Mouse (Mus musculus): ENCODE results near the gene Olfr1014. TPM values are rescaled to one million over a fixed set of nuclear protein-coding genes. Genes with fewer than 3 reads are reported as not detected.

The Olfr1014 gene
- polyA plus RNA-seq (2014; fragmentation: Nextera tagmentation; extraction: Ambion mirVana): not detected in 2 replicates

DNA sequence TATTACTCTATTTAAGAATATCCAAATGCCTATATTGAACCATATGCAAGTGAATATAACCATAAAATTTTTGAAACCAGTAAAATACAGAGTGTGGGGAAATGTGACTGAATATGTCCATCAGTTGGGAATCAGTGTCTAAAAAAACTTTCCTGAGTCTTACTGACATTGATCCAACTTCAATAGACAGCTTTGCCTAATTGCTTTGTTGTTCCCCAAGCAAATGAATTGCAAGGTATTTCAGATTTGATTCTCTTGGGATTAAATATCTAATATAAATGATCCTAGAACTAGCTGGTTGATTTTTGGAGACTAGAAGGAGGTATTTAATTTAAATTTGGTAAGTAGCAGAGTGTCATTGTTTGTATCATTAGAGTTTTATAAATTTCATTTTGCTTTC, at the start of gene Olfr1014:
TSS of gene Olfr1014 (plus strand) at position 301 of the 400 bp plus-strand sequence.
- H3K9me3 ChIP-seq (replicated peaks; ENCODE audit: control insufficient read depth, low read length): no peaks in the 10 kb centered on the region

DNA sequence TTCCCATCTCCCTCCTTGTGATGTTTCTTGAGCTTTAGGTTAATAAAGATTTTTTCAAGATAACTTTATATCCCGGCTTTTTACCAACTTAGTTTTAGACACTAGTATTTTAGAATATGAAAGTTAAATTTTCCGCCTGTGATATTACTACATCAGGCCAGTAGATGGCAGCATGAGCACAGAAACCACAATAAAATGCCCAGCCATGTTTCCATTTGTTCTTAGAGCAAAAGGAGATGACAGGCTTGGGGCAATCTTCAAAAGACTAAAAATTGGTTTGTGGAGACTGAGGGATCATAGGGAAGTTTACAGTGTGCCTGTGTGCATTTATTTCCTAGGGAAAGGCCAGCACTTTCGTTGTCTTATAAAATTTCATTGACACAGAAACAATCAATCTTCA, 46.7 kb upstream of the Olfr1014 start:
- H3K9me3 ChIP-seq (replicated peaks; ENCODE audit: control insufficient read depth, low read length): no peaks in the 10 kb centered on the region
- no peak overlapping the region for H3K27ac ChIP-seq (ENCODE audit: low read depth, low read length)
- ATAC-seq (replicated peaks; ENCODE audit: insufficient number of reproducible peaks, low FRiP score, low TSS enrichment): no peak
- no peaks in the 10 kb centered on the region for H3K36me3 ChIP-seq (ENCODE audit: control insufficient read depth, insufficient read depth, low read length)
- H3K4me2 ChIP-seq: no peak overlapping the region
- WGBS (ENCODE audit: insufficient replicate concordance): 9% methylated on average over 3 of the region's 3 CpGs
- no peak overlapping the region for H3K9ac ChIP-seq (ENCODE audit: low read depth, low read length)
- H3K4me3 ChIP-seq (ENCODE audit: low read depth, low read length): no peak overlapping the region
- H3K4me1 ChIP-seq (ENCODE audit: control insufficient read depth, insufficient read depth, low read length): no peaks in the 10 kb centered on the region
- no peaks in the 10 kb centered on the region for H3K27me3 ChIP-seq (ENCODE audit: control insufficient read depth, insufficient read depth, low read length)

More for the DNA sequence above, at the start of gene Olfr1014:
- no peak within 1 kb of the TSS for H3K4me3 ChIP-seq (ENCODE audit: low read depth, low read length)
- ATAC-seq (replicated peaks; ENCODE audit: insufficient number of reproducible peaks, low FRiP score, low TSS enrichment): no peak
- H3K27ac ChIP-seq (ENCODE audit: low read depth, low read length): no peak within 1 kb of the TSS
- no peaks in the 10 kb centered on the region for H3K36me3 ChIP-seq (ENCODE audit: control insufficient read depth, insufficient read depth, low read length)
- no peak within 1 kb of the TSS for H3K9ac ChIP-seq (ENCODE audit: low read depth, low read length)
- no peaks in the 10 kb centered on the region for H3K27me3 ChIP-seq (ENCODE audit: control insufficient read depth, insufficient read depth, low read length)
- no peaks in the 10 kb centered on the region for H3K4me1 ChIP-seq (ENCODE audit: control insufficient read depth, insufficient read depth, low read length)
- no peak within 1 kb of the TSS for H3K4me2 ChIP-seq

- no peak overlapping the region for H3K4me2 ChIP-seq
- H3K9me3 ChIP-seq (replicated peaks; ENCODE audit: control insufficient read depth, low read length): no peaks in the 10 kb centered on the region
- no peak for ATAC-seq (replicated peaks; ENCODE audit: insufficient number of reproducible peaks, low FRiP score, low TSS enrichment)
- H3K4me3 ChIP-seq (ENCODE audit: low read depth, low read length): no peak overlapping the region
- no peaks in the 10 kb centered on the region for H3K36me3 ChIP-seq (ENCODE audit: control insufficient read depth, insufficient read depth, low read length)
- no peaks in the 10 kb centered on the region for H3K4me1 ChIP-seq (ENCODE audit: control insufficient read depth, insufficient read depth, low read length)
- H3K9ac ChIP-seq (ENCODE audit: low read depth, low read length): no peak overlapping the region
- no peak overlapping the region for H3K27ac ChIP-seq (ENCODE audit: low read depth, low read length)
- no peaks in the 10 kb centered on the region for H3K27me3 ChIP-seq (ENCODE audit: control insufficient read depth, insufficient read depth, low read length)
- 70% methylated on average over 4 of the region's 4 CpGs for WGBS (ENCODE audit: insufficient replicate concordance)
Observed at GRCm38 (mm10) chr2:85753822-85754221, 18.7 kb upstream of the Olfr1014 start.

- no peak for ATAC-seq (replicated peaks; ENCODE audit: insufficient number of reproducible peaks, low FRiP score, low TSS enrichment)
- Histone ChIP-seq H3K9ac (ENCODE audit: low read depth, low read length) (no peak within 1 kb of the TSS), H3K27me3 (ENCODE audit: control insufficient read depth, insufficient read depth, low read length) (no peaks in the 10 kb centered on the region), H3K4me3 (ENCODE audit: low read depth, low read length) (no peak within 1 kb of the TSS), H3K4me2 (no peak within 1 kb of the TSS), H3K27ac (ENCODE audit: low read depth, low read length) (no peak within 1 kb of the TSS), H3K4me1 (ENCODE audit: control insufficient read depth, insufficient read depth, low read length) (no peaks in the 10 kb centered on the region), H3K36me3 (ENCODE audit: control insufficient read depth, insufficient read depth, low read length) (no peaks in the 10 kb centered on the region), H3K9me3 (replicated peaks; ENCODE audit: control insufficient read depth, low read length) (no peaks in the 10 kb centered on the region)
- 48% methylated on average over 1 of the region's 1 CpGs for WGBS (ENCODE audit: insufficient replicate concordance)
Observed at GRCm38 (mm10) chr2:85762666-85763065, 9.8 kb upstream of the Olfr1014 start, which contains the start of gene Olfr1012. Gene Olfr1012 (minus strand): TSS chr2:85762766.

DNA sequence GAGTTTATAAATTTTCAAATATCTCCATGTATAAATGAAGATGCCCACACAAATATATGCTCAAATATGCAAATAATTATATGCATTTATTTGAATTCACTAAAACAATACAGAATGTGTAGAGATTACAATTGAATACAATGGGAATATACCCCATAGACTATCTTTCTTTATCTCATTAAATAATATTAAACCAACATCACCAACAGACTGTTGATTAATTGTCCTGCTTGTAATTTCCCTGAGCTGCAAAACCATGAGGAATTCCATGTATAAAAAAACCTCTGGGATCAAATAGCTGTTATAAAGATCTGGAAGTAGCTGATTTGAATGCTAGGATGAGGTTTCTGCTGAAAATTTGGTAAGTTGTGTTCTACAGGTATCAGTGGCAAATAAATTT, 5.7 kb upstream of the Olfr1014 start, which contains the start of gene Olfr1013:
TSS of gene Olfr1013 (plus strand) at position 301 of the 400 bp plus-strand sequence.
- Histone ChIP-seq H3K27me3 (ENCODE audit: control insufficient read depth, insufficient read depth, low read length) (no peaks in the 10 kb centered on the region), H3K27ac (ENCODE audit: low read depth, low read length) (no peak within 1 kb of the TSS), H3K9ac (ENCODE audit: low read depth, low read length) (no peak within 1 kb of the TSS), H3K36me3 (ENCODE audit: control insufficient read depth, insufficient read depth, low read length) (no peaks in the 10 kb centered on the region), H3K4me2 (no peak within 1 kb of the TSS), H3K4me3 (ENCODE audit: low read depth, low read length) (no peak within 1 kb of the TSS), H3K9me3 (replicated peaks; ENCODE audit: control insufficient read depth, low read length) (no peaks in the 10 kb centered on the region), H3K4me1 (ENCODE audit: control insufficient read depth, insufficient read depth, low read length) (no peaks in the 10 kb centered on the region)
- ATAC-seq (replicated peaks; ENCODE audit: insufficient number of reproducible peaks, low FRiP score, low TSS enrichment): no peak

- H3K4me2 ChIP-seq: no peak within 1 kb of the TSS
- no peak for ATAC-seq (replicated peaks; ENCODE audit: insufficient number of reproducible peaks, low FRiP score, low TSS enrichment)
- H3K27me3 ChIP-seq (ENCODE audit: control insufficient read depth, insufficient read depth, low read length): no peaks in the 10 kb centered on the region
- no peaks in the 10 kb centered on the region for H3K9me3 ChIP-seq (replicated peaks; ENCODE audit: control insufficient read depth, low read length)
- H3K4me1 ChIP-seq (ENCODE audit: control insufficient read depth, insufficient read depth, low read length): no peaks in the 10 kb centered on the region
- no peak within 1 kb of the TSS for H3K4me3 ChIP-seq (ENCODE audit: low read depth, low read length)
- no peak within 1 kb of the TSS for H3K27ac ChIP-seq (ENCODE audit: low read depth, low read length)
- no peaks in the 10 kb centered on the region for H3K36me3 ChIP-seq (ENCODE audit: control insufficient read depth, insufficient read depth, low read length)
- H3K9ac ChIP-seq (ENCODE audit: low read depth, low read length): no peak within 1 kb of the TSS
Observed at GRCm38 (mm10) chr2:85781717-85782116, 9.2 kb downstream of the Olfr1014 start, which contains the start of gene Olfr1015. Gene Olfr1015 (plus strand): TSS chr2:85782017.

DNA sequence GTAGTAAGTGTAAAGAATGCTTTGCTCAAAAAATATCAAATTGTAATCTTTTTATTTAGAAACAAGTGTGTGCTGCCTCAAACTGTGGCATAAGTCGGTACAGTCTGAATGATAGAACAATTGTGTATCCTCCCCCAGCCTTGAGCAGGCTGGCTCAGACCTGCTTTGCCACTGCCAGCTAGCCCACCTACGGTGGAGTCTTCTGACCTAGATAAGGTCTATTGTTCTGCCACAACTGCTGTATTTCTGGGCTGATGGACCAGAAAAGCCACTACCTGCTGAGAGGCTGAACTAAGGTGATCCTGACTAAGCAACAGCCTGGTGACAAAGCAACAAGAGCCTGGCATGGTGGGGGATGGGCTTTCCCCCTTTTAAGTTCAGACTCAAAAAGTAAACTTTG, 19.8 kb downstream of the Olfr1014 start:
- no peak overlapping the region for H3K4me3 ChIP-seq (ENCODE audit: low read depth, low read length)
- H3K4me1 ChIP-seq (ENCODE audit: control insufficient read depth, insufficient read depth, low read length): no peaks in the 10 kb centered on the region
- no peaks in the 10 kb centered on the region for H3K9me3 ChIP-seq (replicated peaks; ENCODE audit: control insufficient read depth, low read length)
- ATAC-seq (replicated peaks; ENCODE audit: insufficient number of reproducible peaks, low FRiP score, low TSS enrichment): no peak
- H3K9ac ChIP-seq (ENCODE audit: low read depth, low read length): no peak overlapping the region
- no peaks in the 10 kb centered on the region for H3K36me3 ChIP-seq (ENCODE audit: control insufficient read depth, insufficient read depth, low read length)
- no peaks in the 10 kb centered on the region for H3K27me3 ChIP-seq (ENCODE audit: control insufficient read depth, insufficient read depth, low read length)
- WGBS (ENCODE audit: insufficient replicate concordance): 57% methylated on average over 2 of the region's 2 CpGs
- no peak overlapping the region for H3K4me2 ChIP-seq
- H3K27ac ChIP-seq (ENCODE audit: low read depth, low read length): no peak overlapping the region

DNA sequence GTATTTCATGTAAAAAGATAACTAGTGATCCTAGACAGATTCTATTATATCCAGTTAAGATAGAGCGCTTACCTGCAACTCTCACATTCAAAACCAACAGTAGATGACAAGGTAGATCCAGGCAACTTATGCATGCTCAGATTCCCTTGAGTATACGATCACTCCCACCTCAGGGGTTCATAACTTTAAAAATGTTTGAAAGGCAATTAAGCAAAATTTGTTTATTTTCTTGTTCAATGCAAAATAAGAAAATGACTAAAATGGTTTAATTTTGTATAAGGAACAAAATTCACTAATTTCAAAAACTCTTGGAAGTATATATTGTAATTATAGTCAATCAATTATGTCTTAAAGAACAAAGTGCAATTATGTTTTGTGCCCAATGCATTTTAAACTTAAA, 29.9 kb downstream of the Olfr1014 start, which contains the start of gene Olfr1016:
TSS of gene Olfr1016 (minus strand) at position 101 of the 400 bp plus-strand sequence.
- Histone ChIP-seq H3K27ac (ENCODE audit: low read depth, low read length) (no peak within 1 kb of the TSS), H3K4me2 (no peak within 1 kb of the TSS), H3K27me3 (ENCODE audit: control insufficient read depth, insufficient read depth, low read length) (no peaks in the 10 kb centered on the region), H3K4me3 (ENCODE audit: low read depth, low read length) (no peak within 1 kb of the TSS), H3K9ac (ENCODE audit: low read depth, low read length) (no peak within 1 kb of the TSS), H3K9me3 (replicated peaks; ENCODE audit: control insufficient read depth, low read length) (no peaks in the 10 kb centered on the region), H3K4me1 (ENCODE audit: control insufficient read depth, insufficient read depth, low read length) (no peaks in the 10 kb centered on the region), H3K36me3 (ENCODE audit: control insufficient read depth, insufficient read depth, low read length) (no peaks in the 10 kb centered on the region)
- WGBS (ENCODE audit: insufficient replicate concordance): 76% methylated on average over 2 of the region's 2 CpGs
- no peak for ATAC-seq (replicated peaks; ENCODE audit: insufficient number of reproducible peaks, low FRiP score, low TSS enrichment)

DNA sequence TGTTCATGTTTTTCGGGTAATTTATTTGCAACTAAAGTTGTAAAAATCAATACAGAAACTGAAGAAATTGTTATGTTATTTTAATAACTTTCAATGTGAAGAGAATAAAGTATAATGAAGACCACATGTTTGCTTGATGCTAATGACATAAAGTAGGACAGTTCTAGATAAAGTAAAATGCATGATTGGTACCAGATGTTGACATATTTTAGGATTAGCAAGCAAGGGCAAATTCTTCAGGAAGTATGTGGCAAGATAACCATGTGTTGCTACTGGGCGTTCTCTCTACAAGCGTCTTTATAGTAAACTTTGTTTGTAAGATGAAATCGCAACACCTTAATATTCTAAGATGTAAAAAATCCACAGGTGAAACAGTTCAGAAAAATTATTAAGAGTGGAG, 32.0 kb downstream of the Olfr1014 start:
- Histone ChIP-seq H3K4me1 (ENCODE audit: control insufficient read depth, insufficient read depth, low read length) (no peaks in the 10 kb centered on the region), H3K9ac (ENCODE audit: low read depth, low read length) (no peak overlapping the region), H3K27me3 (ENCODE audit: control insufficient read depth, insufficient read depth, low read length) (no peaks in the 10 kb centered on the region), H3K27ac (ENCODE audit: low read depth, low read length) (no peak overlapping the region), H3K4me3 (ENCODE audit: low read depth, low read length) (no peak overlapping the region), H3K36me3 (ENCODE audit: control insufficient read depth, insufficient read depth, low read length) (no peaks in the 10 kb centered on the region), H3K9me3 (replicated peaks; ENCODE audit: control insufficient read depth, low read length) (no peaks in the 10 kb centered on the region), H3K4me2 (no peak overlapping the region)
- WGBS (ENCODE audit: insufficient replicate concordance): 68% methylated on average over 4 of the region's 4 CpGs
- ATAC-seq (replicated peaks; ENCODE audit: insufficient number of reproducible peaks, low FRiP score, low TSS enrichment): no peak
